16 mouse cellular contexts compared by ENCODE assay signal in genomic region chr10:30132243-30132642, GRCm38 (mm10).
"Had no signal": no experiment of that assay in that cellular context is flagged by ENCODE, and none has a peak within 500 bp of the region (broad histone marks: within the 10 kb centered on the region; RNA-seq: fewer than 3 reads in every experiment).

No protein-coding gene starts in this region.

- H3K36me3 ChIP-seq: lung, embryonic 15.5 days; midbrain, embryonic 13.5 days; midbrain, embryonic 15.5 days; neural tube, embryonic 12.5 days; stomach, embryonic 15.5 days had no signal

- H3K9me3 ChIP-seq: lung, embryonic 15.5 days; megakaryocyte, embryonic 14.5 days; midbrain, embryonic 13.5 days; midbrain, embryonic 15.5 days; neural tube, embryonic 12.5 days; stomach, embryonic 15.5 days had no signal

- H3K4me3 ChIP-seq: lung, embryonic 15.5 days; megakaryocyte, embryonic 14.5 days; midbrain, embryonic 13.5 days; midbrain, embryonic 15.5 days; neural tube, embryonic 12.5 days; stomach, embryonic 15.5 days had no signal

- ATAC-seq: lung, postnatal 0 days; midbrain, embryonic 13.5 days; midbrain, embryonic 15.5 days had no signal

- H3K27me3 ChIP-seq: lung, embryonic 15.5 days; megakaryocyte, embryonic 14.5 days; midbrain, embryonic 13.5 days; midbrain, embryonic 15.5 days; neural tube, embryonic 12.5 days; stomach, embryonic 15.5 days had no signal

- H3K4me1 ChIP-seq: lung, embryonic 15.5 days; megakaryocyte, embryonic 14.5 days; midbrain, embryonic 13.5 days; midbrain, embryonic 15.5 days; neural tube, embryonic 12.5 days; stomach, embryonic 15.5 days had no signal

- DNase-seq: lung, adult 2 months; lung, postnatal 14 days; lung, postnatal 36 days; right cerebral cortex, postnatal 14 days; thymus, adult 2 months; thymus, postnatal 36 days had no signal

- H3K9ac ChIP-seq: lung, embryonic 15.5 days; midbrain, embryonic 13.5 days; midbrain, embryonic 15.5 days; neural tube, embryonic 12.5 days; stomach, embryonic 15.5 days had no signal

- H3K4me2 ChIP-seq: lung, embryonic 15.5 days; midbrain, embryonic 11.5 days; midbrain, embryonic 13.5 days; midbrain, embryonic 15.5 days; neural tube, embryonic 12.5 days; stomach, embryonic 15.5 days had no signal

- H3K27ac ChIP-seq: lung, embryonic 15.5 days; macrophage; midbrain, embryonic 13.5 days; midbrain, embryonic 15.5 days; neural tube, embryonic 12.5 days; stomach, embryonic 15.5 days; stomach, postnatal 0 days had no signal
